Mouse (Mus musculus) hindbrain, postnatal 0 days (tissue): ENCODE measurements around the gene Hist1h1c. TPM values are rescaled to one million over a fixed set of nuclear protein-coding genes. Genes with fewer than 3 reads are reported as not detected.
A peak's percentile ranks its signal among the peaks of the same experiment; 100 is the strongest.

ENCODE experiments used
- ATAC-seq: fragments of 200-750 bp; cut with Nextera tagmentation; 2 replicates; pipeline ENCODE4 v1.8.0; 2017; ENCODE audit warnings: mild to moderate bottlenecking, moderate TSS enrichment, moderate library complexity
- DNase-seq: peaks from one replicate; pipeline ENCODE4 v3.0.0-alpha.2; 2015; ENCODE audit warnings: low spot score
- H3K27ac ChIP-seq: fragments of 300-500 bp; sonication (generic); 2 replicates; pipeline ENCODE4 v1.5.1; 2014; ENCODE audit warnings: mild to moderate bottlenecking
- H3K27me3 ChIP-seq: fragments of 300-500 bp; sonication (generic); 2 replicates; pipeline ENCODE4 v1.6.1; 2014; ENCODE audit warnings: low read length, mixed read lengths; ENCODE audit not compliant: insufficient read depth
- H3K36me3 ChIP-seq: fragments of 300-500 bp; sonication (generic); 2 replicates; pipeline ENCODE4 v1.6.1; 2014; ENCODE audit warnings: low read length, mixed read lengths; ENCODE audit not compliant: insufficient read depth
- H3K4me1 ChIP-seq: fragments of 300-500 bp; sonication (generic); 2 replicates; pipeline ENCODE4 v1.6.1; 2014; ENCODE audit warnings: antibody characterized with exemption, low read length, mixed read lengths; ENCODE audit not compliant: insufficient read depth
- H3K4me2 ChIP-seq: fragments of 300-500 bp; sonication (generic); 2 replicates; pipeline ENCODE4 v1.6.1; 2014; ENCODE audit warnings: low read depth, mild to moderate bottlenecking, low read length, moderate library complexity, mixed read lengths
- H3K4me3 ChIP-seq: fragments of 300-500 bp; sonication (generic); 2 replicates; pipeline ENCODE4 v1.5.1; 2014; ENCODE audit warnings: low read length
- H3K9ac ChIP-seq: fragments of 300-500 bp; sonication (generic); replicated peaks from 2 replicates; pipeline ENCODE4 v1.6.1; 2014; ENCODE audit warnings: mild to moderate bottlenecking, low read length, moderate library complexity, mixed read lengths
- H3K9me3 ChIP-seq: fragments of 300-500 bp; sonication (generic); 2 replicates; pipeline ENCODE4 v1.6.1; 2016; ENCODE audit warnings: low read length, mixed read lengths
- CTCF ChIP-seq: IDR thresholded peaks from 2 replicates; pipeline ENCODE4 v1.5.1; 2016; ENCODE audit warnings: antibody characterized with exemption, control low read depth, low read depth
- WGBS: fragments of 180-500 bp; shearing (Covaris S2); extraction: QIAGEN DNeasy Blood & Tissue Kit; methylation state at CpG from one replicate; pipeline ENCODE4 v1.1.7; 2014; 5-methylcytosine and 5-hydroxymethylcytosine counted together
- polyA plus RNA-seq: library from polyadenylated mRNA; unstranded; fragments of >200 nt; fragmentation: Nextera tagmentation; extraction: Ambion mirVana; gene quantifications from 2 replicates; pipeline ENCODE4 v1.2.1, GENCODE M21; 2015
- total RNA-seq: library from RNA; depleted of rRNA; stranded (reverse); fragments of >200 nt; gene quantifications from 2 replicates; pipeline ENCODE4 v1.2.3, GENCODE M21; 2014

Hist1h1c gene
- total and polyA plus RNA-seq, 2 experiments from 2014 or later, result 31.4 to 508 TPM

- no peak for ATAC-seq
- H3K4me3 ChIP-seq, result no peak overlapping the region
- no peaks in the 10 kb centered on the region for H3K36me3 ChIP-seq
- TF ChIP-seq CTCF, result no peak
- H3K9ac ChIP-seq, result no peak overlapping the region
- H3K9me3 ChIP-seq, result no peaks in the 10 kb centered on the region
- 94% methylated on average over 7 of the region's 7 CpGs for WGBS
- H3K4me1 ChIP-seq, result no peaks in the 10 kb centered on the region
- no peak overlapping the region for H3K27ac ChIP-seq
- H3K4me2 ChIP-seq, result no peak overlapping the region
- DNase-seq, result no peak
- no peaks in the 10 kb centered on the region for H3K27me3 ChIP-seq
Measured at GRCm38 (mm10) chr13:23705751-23706356, 32.8 kb upstream of the Hist1h1c start.

- DNase-seq (no peak), ATAC-seq (no peak)
- H3K4me1 ChIP-seq, result no peaks in the 10 kb centered on the region
- WGBS, result 96% methylated on average over 12 of the region's 12 CpGs
- H3K27ac ChIP-seq, result no peak overlapping the region
- no peaks in the 10 kb centered on the region for H3K36me3 ChIP-seq
- no peak overlapping the region for H3K4me2 ChIP-seq
- no peak for TF ChIP-seq CTCF
- no peaks in the 10 kb centered on the region for H3K27me3 ChIP-seq
- no peaks in the 10 kb centered on the region for H3K9me3 ChIP-seq
- no peak overlapping the region for H3K9ac ChIP-seq
- H3K4me3 ChIP-seq, result no peak overlapping the region
Measured at GRCm38 (mm10) chr13:23706771-23707170, 31.8 kb upstream of the Hist1h1c start.

- Histone ChIP-seq H3K4me3 (no peak overlapping the region), H3K4me2 (no peak overlapping the region), H3K9me3 (no peaks in the 10 kb centered on the region), H3K27me3 (no peaks in the 10 kb centered on the region), H3K27ac (no peak overlapping the region), H3K4me1 (no peaks in the 10 kb centered on the region), H3K36me3 (no peaks in the 10 kb centered on the region), H3K9ac (no peak overlapping the region)
- DNase-seq, result no peak
- WGBS, result 84% methylated on average over 4 of the region's 4 CpGs
- TF ChIP-seq CTCF, result no peak
- ATAC-seq, result no peak
Measured at GRCm38 (mm10) chr13:23708041-23708440, 30.6 kb upstream of the Hist1h1c start.

GRCm38 (mm10) chr13:23708654-23709053 is 30.0 kb upstream of the Hist1h1c start:
- 73% methylated on average over 4 of the region's 4 CpGs for WGBS
- no peak for DNase-seq
- Histone ChIP-seq H3K36me3 (no peaks in the 10 kb centered on the region), H3K4me1 (no peaks in the 10 kb centered on the region), H3K4me3 (no peak overlapping the region), H3K9me3 (no peaks in the 10 kb centered on the region), H3K4me2 (no peak overlapping the region), H3K27me3 (no peaks in the 10 kb centered on the region), H3K9ac (no peak overlapping the region), H3K27ac (no peak overlapping the region)
- ATAC-seq, result no peak
- no peak for TF ChIP-seq CTCF

- no peak for ATAC-seq
- no peaks in the 10 kb centered on the region for H3K27me3 ChIP-seq
- H3K4me3 ChIP-seq, result peak overlapping the region; percentile 36
- TF ChIP-seq CTCF, result no peak
- H3K9me3 ChIP-seq, result no peaks in the 10 kb centered on the region
- H3K27ac ChIP-seq, result peak overlapping the region; percentile 4; the same call in 1 of the 2 replicates
- peak; percentile 37 for DNase-seq
- H3K36me3 ChIP-seq, result no peaks in the 10 kb centered on the region
- 15% methylated on average over 14 of the region's 15 CpGs for WGBS
- H3K9ac ChIP-seq, result peak overlapping the region; percentile 45
- no peaks in the 10 kb centered on the region for H3K4me1 ChIP-seq
- H3K4me2 ChIP-seq, result peak overlapping the region; percentile 76
Measured at GRCm38 (mm10) chr13:23709714-23710373, 28.8 kb upstream of the Hist1h1c start.

GRCm38 (mm10) chr13:23710374-23711089 is 28.1 kb upstream of the Hist1h1c start, which contains the start of gene Hfe:
Gene Hfe, minus strand, starts transcription at chr13:23710854.
- TF ChIP-seq CTCF, result no peak
- Histone ChIP-seq H3K36me3 (no peaks in the 10 kb centered on the region), H3K9me3 (no peaks in the 10 kb centered on the region), H3K27ac (peak within 1 kb of the TSS; percentile 4; the same call in 1 of the 2 replicates), H3K4me2 (peak within 1 kb of the TSS; percentile 76), H3K4me3 (peak within 1 kb of the TSS; percentile 36), H3K27me3 (no peaks in the 10 kb centered on the region), H3K4me1 (no peaks in the 10 kb centered on the region), H3K9ac (peak within 1 kb of the TSS; percentile 45)
- DNase-seq (peak; percentile 46), ATAC-seq (peak; percentile 74; the same call in 1 of the 2 replicates)
- 3% methylated on average over 17 of the region's 17 CpGs for WGBS
